Mouse (Mus musculus): ENCODE data around the gene Zfp575. TPM values are rescaled to one million over a fixed set of nuclear protein-coding genes. Genes with fewer than 3 reads are reported as not detected.

The Zfp575 gene
- polyA plus RNA-seq, 1 experiment, result 1.4 TPM

- peak in 1 of 2 experiments; percentile 42 for DNase-seq
- WGBS, result 21% methylated on average over 5 of the region's 5 CpGs
These were observed 49.3 kb downstream of the Zfp575 start for GRCm38 (mm10) chr7:24538154-24538553.

GRCm38 (mm10) chr7:24537591-24537990, 49.9 kb downstream of the Zfp575 start:
- TF ChIP-seq POLR2A (IDR thresholded peaks at IDR 0.05; ENCODE audit: borderline replicate concordance, insufficient read depth, low read length), result no peak
- no peak; the same call in 1 of the 2 replicates for TF ChIP-seq CTCF (IDR thresholded peaks at IDR 0.05; ENCODE audit: borderline replicate concordance, insufficient read depth, low read depth, low read length)
- Histone ChIP-seq H3K27me3 (ENCODE audit: control insufficient read depth, insufficient read depth, low read length) (no peaks in the 10 kb centered on the region), H3K4me3 (replicated peaks; ENCODE audit: insufficient read depth, low read depth, low read length) (no peak overlapping the region), H3K27ac (ENCODE audit: insufficient read depth, low read length) (peak overlapping the region; percentile 16), H3K4me1 (ENCODE audit: control insufficient read depth, insufficient read depth, low read length) (peaks cover 23% of the 10 kb centered on the region)
- peak; percentile 82 to 88 for DNase-seq
- 11% methylated on average over 5 of the region's 5 CpGs for WGBS

More at GRCm38 (mm10) chr7:24538154-24538553, 49.3 kb downstream of the Zfp575 start:
- H3K4me1 ChIP-seq (ENCODE audit: control insufficient read depth, insufficient read depth, low read length), result peaks cover 22% of the 10 kb centered on the region
- no peak overlapping the region for H3K4me3 ChIP-seq (replicated peaks; ENCODE audit: insufficient read depth, low read depth, low read length)
- no peak for TF ChIP-seq CTCF (IDR thresholded peaks at IDR 0.05; ENCODE audit: borderline replicate concordance, insufficient read depth, low read depth, low read length)
- no peak for TF ChIP-seq POLR2A (IDR thresholded peaks at IDR 0.05; ENCODE audit: borderline replicate concordance, insufficient read depth, low read length)
- H3K27ac ChIP-seq (ENCODE audit: insufficient read depth, low read length), result peak overlapping the region; percentile 16
- no peaks in the 10 kb centered on the region for H3K27me3 ChIP-seq (ENCODE audit: control insufficient read depth, insufficient read depth, low read length)

- TF ChIP-seq CTCF (IDR thresholded peaks at IDR 0.05; ENCODE audit: borderline replicate concordance, insufficient read depth, low read depth, low read length) (no peak), POLR2A (IDR thresholded peaks at IDR 0.05; ENCODE audit: borderline replicate concordance, insufficient read depth, low read length) (no peak)
- Histone ChIP-seq H3K27me3 (ENCODE audit: control insufficient read depth, insufficient read depth, low read length) (no peaks in the 10 kb centered on the region), H3K27ac (ENCODE audit: insufficient read depth, low read length) (peak overlapping the region; percentile 16; the same call in 1 of the 2 replicates), H3K4me3 (replicated peaks; ENCODE audit: insufficient read depth, low read depth, low read length) (no peak overlapping the region), H3K4me1 (ENCODE audit: control insufficient read depth, insufficient read depth, low read length) (peaks cover 23% of the 10 kb centered on the region)
- DNase-seq, result no peak
- WGBS, result 23% methylated on average over 4 of the region's 4 CpGs
These were observed 50.4 kb downstream of the Zfp575 start for GRCm38 (mm10) chr7:24537081-24537480.

- 53% methylated on average over 19 of the region's 19 CpGs for WGBS
- peaks cover 23% of the 10 kb centered on the region for H3K4me1 ChIP-seq (ENCODE audit: control insufficient read depth, insufficient read depth, low read length)
- no peak for TF ChIP-seq CTCF (IDR thresholded peaks at IDR 0.05; ENCODE audit: borderline replicate concordance, insufficient read depth, low read depth, low read length)
- no peak for TF ChIP-seq POLR2A (IDR thresholded peaks at IDR 0.05; ENCODE audit: borderline replicate concordance, insufficient read depth, low read length)
- no peak overlapping the region for H3K27ac ChIP-seq (ENCODE audit: insufficient read depth, low read length)
- H3K4me3 ChIP-seq (replicated peaks; ENCODE audit: insufficient read depth, low read depth, low read length), result no peak overlapping the region
- peak in 1 of 2 experiments; percentile 47 for DNase-seq
- H3K27me3 ChIP-seq (ENCODE audit: control insufficient read depth, insufficient read depth, low read length), result no peaks in the 10 kb centered on the region
These were observed 53.1 kb downstream of the Zfp575 start for GRCm38 (mm10) chr7:24534301-24534700.

Other genes with a start within 250 kb of the Zfp575 start
- not detected in 2 replicates for gene Lypd5, start 238.4 kb downstream of the Zfp575 start, polyA plus RNA-seq (2012; rRNA removed)
- 0.49 and 0.59 TPM in 2 replicates for gene Kcnn4, start 217.4 kb downstream of the Zfp575 start, polyA plus RNA-seq (2012; rRNA removed)
- gene Smg9, start 188.0 kb downstream of the Zfp575 start, polyA plus RNA-seq (2012; rRNA removed), result 89.3 and 95.5 TPM in 2 replicates
- not detected in 2 replicates for gene Irgc1, start 135.3 kb downstream of the Zfp575 start, polyA plus RNA-seq (2012; rRNA removed)
- 0.79 and 0.97 TPM in 2 replicates for gene Plaur, start 125.2 kb downstream of the Zfp575 start, polyA plus RNA-seq (2012; rRNA removed)
- gene Cadm4, start 105.6 kb downstream of the Zfp575 start, polyA plus RNA-seq (2012; rRNA removed), result 285 and 312 TPM in 2 replicates
- 68.5 and 68.6 TPM in 2 replicates for gene Zfp428, start 80.6 kb downstream of the Zfp575 start, polyA plus RNA-seq (2012; rRNA removed)
- gene AC161166.1, start 75.2 kb downstream of the Zfp575 start, polyA plus RNA-seq (2012; rRNA removed), result not detected in 2 replicates
- gene Irgq, start 57.0 kb downstream of the Zfp575 start, polyA plus RNA-seq (2012; rRNA removed), result 37.0 and 38.3 TPM in 2 replicates
- gene Pinlyp, start 41.5 kb downstream of the Zfp575 start, polyA plus RNA-seq (2012; rRNA removed), result not detected in 2 replicates
- 46.2 and 51.3 TPM in 2 replicates for gene Xrcc1, start 41.4 kb downstream of the Zfp575 start, polyA plus RNA-seq (2012; rRNA removed)
- 25.7 and 28.0 TPM in 2 replicates for gene Ethe1, start 98 bp downstream of the Zfp575 start, polyA plus RNA-seq (2012; rRNA removed)
- gene Phldb3, start 23.1 kb upstream of the Zfp575 start, polyA plus RNA-seq (2012; rRNA removed), result 0.18 TPM in 1 of 2 replicates, not detected in the other
- gene Lypd3, start 48.9 kb upstream of the Zfp575 start, polyA plus RNA-seq (2012; rRNA removed), result 0.08 TPM in 1 of 2 replicates, not detected in the other
- not detected in 2 replicates for gene Tex101, start 89.0 kb upstream of the Zfp575 start, polyA plus RNA-seq (2012; rRNA removed)
- not detected in 2 replicates for gene BC049730, start 121.6 kb upstream of the Zfp575 start, polyA plus RNA-seq (2012; rRNA removed)
- gene Gm4763, start 139.3 kb upstream of the Zfp575 start, polyA plus RNA-seq (2012; rRNA removed), result not detected in 2 replicates
- gene Cd177, start 172.7 kb upstream of the Zfp575 start, polyA plus RNA-seq (2012; rRNA removed), result 0.11 and 0.17 TPM in 2 replicates
- gene Ceacam10, start 189.6 kb upstream of the Zfp575 start, polyA plus RNA-seq (2012; rRNA removed), result 0.29 and 0.30 TPM in 2 replicates

Data from cerebellum, adult 2 months (tissue).